Mouse (Mus musculus): ENCODE results near the gene Rasgef1b. TPM values are rescaled to one million over a fixed set of nuclear protein-coding genes. Genes with fewer than 3 reads are reported as not detected.

The Rasgef1b gene
- polyA plus RNA-seq, 1 experiment from 2014 or later, result 83.7 TPM

- H3K36me3 ChIP-seq (ENCODE audit: control insufficient read depth, insufficient read depth, low read length), result no peaks in the 10 kb centered on the region
- H3K27me3 ChIP-seq (ENCODE audit: control insufficient read depth, insufficient read depth, low read length), result no peaks in the 10 kb centered on the region
- no peak overlapping the region for H3K9ac ChIP-seq (replicated peaks; ENCODE audit: low read depth, low read length)
- WGBS, result 30% methylated on average over 6 of the region's 6 CpGs
- H3K4me1 ChIP-seq (ENCODE audit: control insufficient read depth, insufficient read depth, low read length), result peaks cover 3% of the 10 kb centered on the region; the same call in 1 of the 2 replicates
- H3K9me3 ChIP-seq (ENCODE audit: control insufficient read depth, low read length), result no peaks in the 10 kb centered on the region
- H3K4me3 ChIP-seq (ENCODE audit: low read depth, low read length), result no peak overlapping the region
- no peak overlapping the region for H3K27ac ChIP-seq (ENCODE audit: low read depth, low read length)
- no peak for ATAC-seq (ENCODE audit: low read depth)
- no peak overlapping the region for H3K4me2 ChIP-seq (ENCODE audit: low read depth, low read length)
Observed at GRCm38 (mm10) chr5:99687894-99688293, 41.0 kb downstream of the Rasgef1b start.

GRCm38 (mm10) chr5:99684023-99684422 lies 44.8 kb downstream of the Rasgef1b start:
- Histone ChIP-seq H3K36me3 (ENCODE audit: control insufficient read depth, insufficient read depth, low read length) (no peaks in the 10 kb centered on the region), H3K27me3 (ENCODE audit: control insufficient read depth, insufficient read depth, low read length) (no peaks in the 10 kb centered on the region), H3K27ac (ENCODE audit: low read depth, low read length) (no peak overlapping the region), H3K4me2 (ENCODE audit: low read depth, low read length) (no peak overlapping the region), H3K9me3 (ENCODE audit: control insufficient read depth, low read length) (no peaks in the 10 kb centered on the region), H3K9ac (replicated peaks; ENCODE audit: low read depth, low read length) (no peak overlapping the region), H3K4me3 (ENCODE audit: low read depth, low read length) (no peak overlapping the region), H3K4me1 (ENCODE audit: control insufficient read depth, insufficient read depth, low read length) (peaks cover 3% of the 10 kb centered on the region; the same call in 1 of the 2 replicates)
- WGBS, result 51% methylated on average over 2 of the region's 2 CpGs
- no peak for ATAC-seq (ENCODE audit: low read depth)

- Histone ChIP-seq H3K36me3 (ENCODE audit: control insufficient read depth, insufficient read depth, low read length) (no peaks in the 10 kb centered on the region), H3K4me2 (ENCODE audit: low read depth, low read length) (no peak overlapping the region), H3K27me3 (ENCODE audit: control insufficient read depth, insufficient read depth, low read length) (no peaks in the 10 kb centered on the region), H3K27ac (ENCODE audit: low read depth, low read length) (no peak overlapping the region), H3K4me1 (ENCODE audit: control insufficient read depth, insufficient read depth, low read length) (no peaks in the 10 kb centered on the region), H3K9ac (replicated peaks; ENCODE audit: low read depth, low read length) (no peak overlapping the region), H3K4me3 (ENCODE audit: low read depth, low read length) (no peak overlapping the region), H3K9me3 (ENCODE audit: control insufficient read depth, low read length) (no peaks in the 10 kb centered on the region)
- 72% methylated on average over 9 of the region's 9 CpGs for WGBS
- ATAC-seq (ENCODE audit: low read depth), result no peak
Observed at GRCm38 (mm10) chr5:99669971-99670571, 58.8 kb downstream of the Rasgef1b start.

DNA sequence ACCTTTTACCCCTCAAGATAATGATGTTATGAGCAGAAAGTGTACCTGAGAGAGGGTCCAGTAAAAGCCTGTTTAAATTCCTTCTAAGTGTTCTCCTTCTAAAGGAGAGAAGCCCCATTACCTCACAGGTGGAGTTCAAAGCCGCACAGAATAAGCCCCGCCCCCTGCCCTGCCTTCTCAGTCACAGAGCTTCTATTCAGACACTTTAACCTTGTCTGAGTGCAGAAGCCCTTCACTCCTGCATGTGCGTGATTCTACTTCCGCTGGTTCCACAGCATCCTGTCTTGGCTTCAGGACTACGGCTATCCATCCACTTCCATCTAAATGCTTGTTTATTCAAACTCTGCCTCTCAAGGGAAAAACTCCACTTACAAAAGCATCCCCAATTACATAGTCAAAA lies 72.8 kb downstream of the Rasgef1b start:
- 63% methylated on average over 5 of the region's 5 CpGs for WGBS
- Histone ChIP-seq H3K27ac (ENCODE audit: low read depth, low read length) (no peak overlapping the region), H3K9me3 (ENCODE audit: control insufficient read depth, low read length) (no peaks in the 10 kb centered on the region), H3K4me1 (ENCODE audit: control insufficient read depth, insufficient read depth, low read length) (no peaks in the 10 kb centered on the region), H3K4me3 (ENCODE audit: low read depth, low read length) (no peak overlapping the region), H3K36me3 (ENCODE audit: control insufficient read depth, insufficient read depth, low read length) (no peaks in the 10 kb centered on the region), H3K4me2 (ENCODE audit: low read depth, low read length) (no peak overlapping the region), H3K9ac (replicated peaks; ENCODE audit: low read depth, low read length) (no peak overlapping the region), H3K27me3 (ENCODE audit: control insufficient read depth, insufficient read depth, low read length) (no peaks in the 10 kb centered on the region)
- ATAC-seq (ENCODE audit: low read depth), result no peak

GRCm38 (mm10) chr5:99652931-99653330 lies 75.9 kb downstream of the Rasgef1b start:
- no peaks in the 10 kb centered on the region for H3K27me3 ChIP-seq (ENCODE audit: control insufficient read depth, insufficient read depth, low read length)
- WGBS, result 74% methylated on average over 10 of the region's 10 CpGs
- H3K4me3 ChIP-seq (ENCODE audit: low read depth, low read length), result no peak overlapping the region
- H3K4me2 ChIP-seq (ENCODE audit: low read depth, low read length), result no peak overlapping the region
- ATAC-seq (ENCODE audit: low read depth), result no peak
- no peaks in the 10 kb centered on the region for H3K9me3 ChIP-seq (ENCODE audit: control insufficient read depth, low read length)
- no peak overlapping the region for H3K9ac ChIP-seq (replicated peaks; ENCODE audit: low read depth, low read length)
- H3K4me1 ChIP-seq (ENCODE audit: control insufficient read depth, insufficient read depth, low read length), result no peaks in the 10 kb centered on the region
- H3K27ac ChIP-seq (ENCODE audit: low read depth, low read length), result no peak overlapping the region
- no peaks in the 10 kb centered on the region for H3K36me3 ChIP-seq (ENCODE audit: control insufficient read depth, insufficient read depth, low read length)

- Histone ChIP-seq H3K27ac (ENCODE audit: low read depth, low read length) (no peak overlapping the region), H3K4me1 (ENCODE audit: control insufficient read depth, insufficient read depth, low read length) (no peaks in the 10 kb centered on the region), H3K4me3 (ENCODE audit: low read depth, low read length) (no peak overlapping the region), H3K9ac (replicated peaks; ENCODE audit: low read depth, low read length) (no peak overlapping the region), H3K27me3 (ENCODE audit: control insufficient read depth, insufficient read depth, low read length) (no peaks in the 10 kb centered on the region), H3K4me2 (ENCODE audit: low read depth, low read length) (no peak overlapping the region), H3K9me3 (ENCODE audit: control insufficient read depth, low read length) (no peaks in the 10 kb centered on the region), H3K36me3 (ENCODE audit: control insufficient read depth, insufficient read depth, low read length) (no peaks in the 10 kb centered on the region)
- ATAC-seq (ENCODE audit: low read depth), result no peak
- 90% methylated on average over 6 of the region's 6 CpGs for WGBS
Observed at GRCm38 (mm10) chr5:99641407-99641806, 87.5 kb downstream of the Rasgef1b start.

GRCm38 (mm10) chr5:99636575-99636974 lies 92.3 kb downstream of the Rasgef1b start:
- H3K27ac ChIP-seq (ENCODE audit: low read depth, low read length), result no peak overlapping the region
- H3K27me3 ChIP-seq (ENCODE audit: control insufficient read depth, insufficient read depth, low read length), result no peaks in the 10 kb centered on the region
- 46% methylated on average over 7 of the region's 7 CpGs for WGBS
- H3K4me3 ChIP-seq (ENCODE audit: low read depth, low read length), result no peak overlapping the region
- H3K4me1 ChIP-seq (ENCODE audit: control insufficient read depth, insufficient read depth, low read length), result no peaks in the 10 kb centered on the region
- H3K9ac ChIP-seq (replicated peaks; ENCODE audit: low read depth, low read length), result no peak overlapping the region
- no peak overlapping the region for H3K4me2 ChIP-seq (ENCODE audit: low read depth, low read length)
- no peaks in the 10 kb centered on the region for H3K9me3 ChIP-seq (ENCODE audit: control insufficient read depth, low read length)
- H3K36me3 ChIP-seq (ENCODE audit: control insufficient read depth, insufficient read depth, low read length), result no peaks in the 10 kb centered on the region
- ATAC-seq (ENCODE audit: low read depth), result no peak

DNA sequence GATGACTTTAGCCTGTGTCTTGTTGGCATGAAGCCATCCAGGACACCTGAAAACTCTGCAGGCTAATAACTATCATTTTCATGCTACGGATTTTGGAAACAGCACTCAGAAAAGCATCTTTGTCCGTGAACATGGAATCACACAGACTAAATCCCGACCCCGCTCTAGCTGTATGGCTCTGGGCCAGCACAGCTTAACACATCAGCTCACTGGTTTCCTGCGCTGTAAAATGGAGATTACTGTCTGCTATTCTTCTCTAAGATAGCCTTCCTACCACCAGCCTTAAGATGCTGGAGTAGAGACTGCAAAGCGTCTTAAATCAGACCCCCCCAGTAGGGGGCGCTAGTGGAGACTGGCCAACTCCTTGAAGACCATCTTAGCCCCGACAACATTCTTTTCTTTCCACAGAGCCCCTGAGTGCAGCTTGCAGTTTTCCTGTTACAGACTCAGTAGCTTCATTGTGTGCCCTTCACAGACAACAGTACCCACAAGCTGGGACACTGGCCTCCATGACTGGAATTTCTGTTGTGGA lies 94.8 kb downstream of the Rasgef1b start:
- Histone ChIP-seq H3K9me3 (ENCODE audit: control insufficient read depth, low read length) (no peaks in the 10 kb centered on the region), H3K4me2 (ENCODE audit: low read depth, low read length) (no peak overlapping the region), H3K4me1 (ENCODE audit: control insufficient read depth, insufficient read depth, low read length) (no peaks in the 10 kb centered on the region), H3K27ac (ENCODE audit: low read depth, low read length) (no peak overlapping the region), H3K9ac (replicated peaks; ENCODE audit: low read depth, low read length) (no peak overlapping the region), H3K4me3 (ENCODE audit: low read depth, low read length) (no peak overlapping the region), H3K36me3 (ENCODE audit: control insufficient read depth, insufficient read depth, low read length) (no peaks in the 10 kb centered on the region), H3K27me3 (ENCODE audit: control insufficient read depth, insufficient read depth, low read length) (no peaks in the 10 kb centered on the region)
- no peak for ATAC-seq (ENCODE audit: low read depth)
- WGBS, result 83% methylated on average over 8 of the region's 8 CpGs

GRCm38 (mm10) chr5:99633548-99633947 lies 95.3 kb downstream of the Rasgef1b start:
- Histone ChIP-seq H3K4me1 (ENCODE audit: control insufficient read depth, insufficient read depth, low read length) (no peaks in the 10 kb centered on the region; the same call in 1 of the 2 replicates), H3K27me3 (ENCODE audit: control insufficient read depth, insufficient read depth, low read length) (no peaks in the 10 kb centered on the region), H3K36me3 (ENCODE audit: control insufficient read depth, insufficient read depth, low read length) (no peaks in the 10 kb centered on the region), H3K9ac (replicated peaks; ENCODE audit: low read depth, low read length) (no peak overlapping the region), H3K9me3 (ENCODE audit: control insufficient read depth, low read length) (no peaks in the 10 kb centered on the region), H3K27ac (ENCODE audit: low read depth, low read length) (no peak overlapping the region), H3K4me3 (ENCODE audit: low read depth, low read length) (no peak overlapping the region), H3K4me2 (ENCODE audit: low read depth, low read length) (no peak overlapping the region)
- WGBS, result 94% methylated on average over 1 of the region's 1 CpGs
- ATAC-seq (ENCODE audit: low read depth), result no peak

Data from neural tube, embryonic 14.5 days (tissue).